Mouse (Mus musculus) embryonic facial prominence, embryonic 11.5 days (tissue): Measurements from ENCODE around the gene Hs6st3. TPM values are rescaled to one million over a fixed set of nuclear protein-coding genes. Genes with fewer than 3 reads are reported as not detected.

Experiments used
- ATAC-seq: fragments of 200-750 bp; cut with Nextera tagmentation; replicated peaks from 2 replicates; pipeline ENCODE4 v1.8.0; 2017; ENCODE audit warnings: low read depth; ENCODE audit not compliant: insufficient number of reproducible peaks, low FRiP score, low TSS enrichment
- DNase-seq: peaks from one replicate; pipeline ENCODE4 v3.0.0-alpha.2; 2015; ENCODE audit warnings: low spot score
- H3K27ac ChIP-seq: fragments of 300-500 bp; sonication (generic); replicated peaks from 2 replicates; pipeline ENCODE4 v1.5.1; 2014; ENCODE audit warnings: mild to moderate bottlenecking, low read depth, low read length, control low read depth
- H3K27me3 ChIP-seq: fragments of 300-500 bp; sonication (generic); 2 replicates; pipeline ENCODE4 v1.6.1; 2014; ENCODE audit warnings: mild to moderate bottlenecking, low read length, moderate library complexity, mixed read lengths; ENCODE audit not compliant: control insufficient read depth, insufficient read depth
- H3K36me3 ChIP-seq: fragments of 300-500 bp; sonication (generic); replicated peaks from 2 replicates; pipeline ENCODE4 v1.6.1; 2014; ENCODE audit warnings: low read depth, mild to moderate bottlenecking, low read length, moderate library complexity, mixed read lengths; ENCODE audit not compliant: control insufficient read depth, insufficient read depth
- H3K4me1 ChIP-seq: fragments of 300-500 bp; sonication (generic); 2 replicates; pipeline ENCODE4 v1.6.1; 2014; ENCODE audit warnings: low read length, mixed read lengths; ENCODE audit not compliant: control insufficient read depth, insufficient read depth
- H3K4me2 ChIP-seq: fragments of 300-500 bp; sonication (generic); 2 replicates; pipeline ENCODE4 v1.6.1; 2014; ENCODE audit warnings: low read depth, mild to moderate bottlenecking, control low read depth, low read length, moderate library complexity
- H3K4me3 ChIP-seq: fragments of 300-500 bp; sonication (generic); 2 replicates; pipeline ENCODE4 v1.5.1; 2014; ENCODE audit warnings: low read depth, low read length, control low read depth
- H3K9ac ChIP-seq: fragments of 300-500 bp; sonication (generic); replicated peaks from 2 replicates; pipeline ENCODE4 v1.6.1; 2014; ENCODE audit warnings: mild to moderate bottlenecking, control low read depth, low read length
- H3K9me3 ChIP-seq: fragments of 300-500 bp; sonication (generic); replicated peaks from 2 replicates; pipeline ENCODE4 v1.6.1; 2016; ENCODE audit warnings: mild to moderate bottlenecking, low read length, inconsistent platforms, mixed read lengths; ENCODE audit not compliant: control insufficient read depth
- WGBS: fragments of 180-500 bp; shearing (Covaris S2); extraction: QIAGEN DNeasy Blood & Tissue Kit; methylation state at CpG from one replicate; pipeline ENCODE4 v1.1.7; 2014; 5-methylcytosine and 5-hydroxymethylcytosine counted together
- polyA plus RNA-seq: library from polyadenylated mRNA; unstranded; fragments of >200 nt; fragmentation: Nextera tagmentation; extraction: Ambion mirVana; gene quantifications from 2 replicates; pipeline ENCODE4 v1.2.1, GENCODE M21; 2014

Gene Hs6st3
- polyA plus RNA-seq, 1 experiment from 2014 or later = 0.24 TPM

DNA sequence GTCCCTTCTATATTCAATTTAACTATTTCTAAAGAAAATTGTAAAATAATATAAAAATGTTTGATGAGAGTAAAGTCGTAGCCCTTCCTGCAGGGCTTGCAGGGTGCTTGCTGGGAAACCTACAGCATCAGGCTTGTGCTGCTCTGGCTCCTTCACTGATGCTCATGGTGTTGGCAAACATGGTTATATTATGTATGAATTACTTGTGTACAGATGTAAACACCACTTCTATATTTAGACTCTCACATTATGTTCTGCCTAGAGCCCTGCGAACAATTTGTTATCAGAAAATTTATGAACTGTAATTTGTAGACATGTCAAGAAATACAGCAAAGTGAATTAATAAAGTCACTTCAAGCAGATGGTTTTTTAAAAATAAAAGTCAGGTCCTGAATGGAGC is 474.7 kb downstream of the Hs6st3 start:
- Histone ChIP-seq H3K9me3 (no peaks in the 10 kb centered on the region), H3K36me3 (no peaks in the 10 kb centered on the region), H3K4me2 (no peak overlapping the region), H3K27me3 (no peaks in the 10 kb centered on the region), H3K4me1 (no peaks in the 10 kb centered on the region), H3K27ac (no peak overlapping the region), H3K9ac (no peak overlapping the region), H3K4me3 (no peak overlapping the region)
- no peak for ATAC-seq
- 98% methylated on average over 2 of the region's 2 CpGs for WGBS
- no peak for DNase-seq

DNA sequence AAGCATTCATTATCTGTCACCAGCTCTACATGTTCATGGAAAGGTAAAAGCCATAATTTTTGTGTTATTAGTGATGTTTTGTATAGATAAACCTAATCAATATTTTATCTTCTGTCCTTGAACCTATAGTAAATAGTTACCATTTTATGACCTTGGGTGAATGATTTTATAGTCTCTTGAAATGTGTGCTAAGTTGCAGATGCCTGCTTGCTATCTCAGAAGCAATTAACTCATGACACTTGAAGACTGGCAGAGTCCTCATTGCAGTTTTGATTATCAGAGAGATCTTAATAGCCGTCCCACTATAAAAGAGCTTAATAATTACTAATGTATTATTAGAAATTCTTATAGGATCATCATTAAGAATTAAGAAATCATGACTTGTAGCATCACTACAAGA is 491.0 kb downstream of the Hs6st3 start:
- Histone ChIP-seq H3K4me1 (no peaks in the 10 kb centered on the region), H3K4me3 (no peak overlapping the region), H3K4me2 (no peak overlapping the region), H3K27ac (no peak overlapping the region), H3K9ac (no peak overlapping the region), H3K9me3 (no peaks in the 10 kb centered on the region), H3K36me3 (no peaks in the 10 kb centered on the region), H3K27me3 (no peaks in the 10 kb centered on the region)
- ATAC-seq (no peak), DNase-seq (no peak)
- 86% methylated on average over 1 of the region's 1 CpGs for WGBS

DNA sequence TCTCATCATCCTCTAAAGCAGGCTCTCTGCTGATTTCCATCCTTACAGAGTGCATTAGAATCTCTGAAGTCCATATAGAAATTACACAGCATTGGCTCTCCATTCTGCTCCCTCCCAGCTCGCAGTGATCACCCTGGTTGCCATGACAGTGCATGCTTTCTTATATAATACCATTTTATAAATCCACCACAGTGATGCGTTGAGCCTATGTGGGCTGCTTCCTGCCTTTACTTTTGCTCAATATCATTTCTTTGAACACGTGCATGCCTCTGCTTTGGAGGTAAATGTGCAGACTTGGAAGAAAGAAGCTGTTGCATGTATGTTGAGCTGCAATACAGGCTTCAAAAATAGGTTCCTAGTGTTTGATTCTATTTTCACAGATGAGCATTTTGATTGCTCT is 494.9 kb downstream of the Hs6st3 start:
- WGBS = 78% methylated on average over 3 of the region's 3 CpGs
- DNase-seq (no peak), ATAC-seq (no peak)
- Histone ChIP-seq H3K36me3 (no peaks in the 10 kb centered on the region), H3K9me3 (no peaks in the 10 kb centered on the region), H3K4me1 (no peaks in the 10 kb centered on the region), H3K9ac (no peak overlapping the region), H3K4me3 (no peak overlapping the region), H3K4me2 (no peak overlapping the region), H3K27me3 (no peaks in the 10 kb centered on the region), H3K27ac (no peak overlapping the region)

- no peak overlapping the region for H3K9ac ChIP-seq
- no peak overlapping the region for H3K4me3 ChIP-seq
- H3K4me2 ChIP-seq = no peak overlapping the region
- no peak overlapping the region for H3K27ac ChIP-seq
- DNase-seq = no peak
- H3K36me3 ChIP-seq = no peaks in the 10 kb centered on the region
- H3K4me1 ChIP-seq = no peaks in the 10 kb centered on the region
- 88% methylated on average over 3 of the region's 3 CpGs for WGBS
- no peaks in the 10 kb centered on the region for H3K9me3 ChIP-seq
- H3K27me3 ChIP-seq = no peaks in the 10 kb centered on the region
- ATAC-seq = no peak
Measured at GRCm38 (mm10) chr14:119633626-119634025, 495.5 kb downstream of the Hs6st3 start.

- no peak overlapping the region for H3K4me2 ChIP-seq
- 85% methylated on average over 1 of the region's 1 CpGs for WGBS
Measured at GRCm38 (mm10) chr14:119642874-119643273, 504.7 kb downstream of the Hs6st3 start.

GRCm38 (mm10) chr14:119643840-119644239 is 505.7 kb downstream of the Hs6st3 start:
- Histone ChIP-seq H3K4me3 (no peak overlapping the region), H3K9ac (no peak overlapping the region), H3K4me1 (no peaks in the 10 kb centered on the region), H3K27ac (no peak overlapping the region), H3K27me3 (no peaks in the 10 kb centered on the region), H3K36me3 (no peaks in the 10 kb centered on the region), H3K9me3 (no peaks in the 10 kb centered on the region), H3K4me2 (no peak overlapping the region)
- 92% methylated on average over 12 of the region's 12 CpGs for WGBS
- ATAC-seq = no peak
- DNase-seq = no peak

More at GRCm38 (mm10) chr14:119642874-119643273, 504.7 kb downstream of the Hs6st3 start:
- Histone ChIP-seq H3K9me3 (no peaks in the 10 kb centered on the region), H3K9ac (no peak overlapping the region), H3K4me1 (no peaks in the 10 kb centered on the region), H3K27ac (no peak overlapping the region), H3K4me3 (no peak overlapping the region), H3K36me3 (no peaks in the 10 kb centered on the region), H3K27me3 (no peaks in the 10 kb centered on the region)
- ATAC-seq (no peak), DNase-seq (no peak)

GRCm38 (mm10) chr14:119656936-119657335 is 518.8 kb downstream of the Hs6st3 start:
- DNase-seq (no peak), ATAC-seq (no peak)
- Histone ChIP-seq H3K4me1 (no peaks in the 10 kb centered on the region), H3K4me2 (no peak overlapping the region), H3K27ac (no peak overlapping the region), H3K9ac (no peak overlapping the region), H3K27me3 (no peaks in the 10 kb centered on the region), H3K4me3 (no peak overlapping the region), H3K36me3 (no peaks in the 10 kb centered on the region), H3K9me3 (no peaks in the 10 kb centered on the region)
- WGBS = 91% methylated on average over 2 of the region's 2 CpGs

DNA sequence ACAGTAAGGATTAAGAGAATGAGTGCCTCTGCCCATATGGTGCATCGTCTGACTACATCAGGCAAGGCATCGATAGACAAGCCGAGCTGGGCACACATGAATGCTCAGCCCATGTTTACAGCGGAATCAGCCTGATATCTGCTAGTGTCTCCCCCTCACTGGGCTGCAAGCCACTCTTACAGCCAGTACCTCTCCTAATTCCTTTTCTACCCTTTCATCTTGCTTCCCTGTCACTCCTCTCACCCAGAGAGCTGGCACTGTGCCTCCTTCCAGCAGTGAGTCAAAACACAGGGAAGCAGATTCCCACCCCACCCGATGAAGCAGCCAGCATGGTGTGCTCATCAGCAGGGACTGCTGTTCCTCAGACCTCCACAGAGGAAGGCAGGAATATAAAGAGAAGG is 527.6 kb downstream of the Hs6st3 start:
- Histone ChIP-seq H3K4me1 (no peaks in the 10 kb centered on the region), H3K4me2 (no peak overlapping the region), H3K9ac (no peak overlapping the region), H3K36me3 (no peaks in the 10 kb centered on the region), H3K27me3 (no peaks in the 10 kb centered on the region), H3K27ac (no peak overlapping the region), H3K9me3 (no peaks in the 10 kb centered on the region), H3K4me3 (no peak overlapping the region)
- ATAC-seq = no peak
- no peak for DNase-seq
- 81% methylated on average over 5 of the region's 5 CpGs for WGBS
